Mouse (Mus musculus) forebrain, embryonic 16.5 days (tissue): ENCODE measurements around the gene Megf11. TPM values are rescaled to one million over a fixed set of nuclear protein-coding genes. Genes with fewer than 3 reads are reported as not detected.

Experiments
- ATAC-seq: fragments of 200-750 bp; cut with Nextera tagmentation; 2 replicates; pipeline ENCODE4 v1.8.0; 2017; ENCODE audit warnings: mild to moderate bottlenecking, moderate library complexity
- H3K27ac ChIP-seq: fragments of 300-500 bp; sonication (generic); 2 replicates; pipeline ENCODE4 v1.5.1; 2014; ENCODE audit warnings: low read length, control low read depth
- H3K27me3 ChIP-seq: fragments of 300-500 bp; sonication (generic); replicated peaks from 2 replicates; pipeline ENCODE4 v1.6.1; 2014; ENCODE audit warnings: low read length; ENCODE audit not compliant: control insufficient read depth, insufficient read depth
- H3K36me3 ChIP-seq: fragments of 300-500 bp; sonication (generic); 2 replicates; pipeline ENCODE4 v1.6.1; 2014; ENCODE audit not compliant: control insufficient read depth, insufficient read depth
- H3K4me1 ChIP-seq: fragments of 300-500 bp; sonication (generic); replicated peaks from 2 replicates; pipeline ENCODE4 v1.6.1; 2014; ENCODE audit warnings: low read length; ENCODE audit not compliant: control insufficient read depth, insufficient read depth
- H3K4me2 ChIP-seq: fragments of 300-500 bp; sonication (generic); 2 replicates; pipeline ENCODE4 v1.6.1; 2014; ENCODE audit warnings: mild to moderate bottlenecking, low read length, control low read depth
- H3K4me3 ChIP-seq: fragments of 300-500 bp; sonication (generic); replicated peaks from 2 replicates; pipeline ENCODE4 v1.5.1; 2014; ENCODE audit warnings: mild to moderate bottlenecking, low read length, control low read depth
- H3K9ac ChIP-seq: fragments of 300-500 bp; sonication (generic); replicated peaks from 2 replicates; pipeline ENCODE4 v1.6.1; 2014; ENCODE audit warnings: low read depth, low read length, control low read depth
- H3K9me3 ChIP-seq: fragments of 300-500 bp; sonication (generic); 2 replicates; pipeline ENCODE4 v1.6.1; 2016; ENCODE audit warnings: low read length; ENCODE audit not compliant: control insufficient read depth
- WGBS: fragments of 180-500 bp; shearing (Covaris S2); extraction: QIAGEN DNeasy Blood & Tissue Kit; methylation state at CpG from one replicate; pipeline ENCODE4 v1.1.7; 2014; 5-methylcytosine and 5-hydroxymethylcytosine counted together
- microRNA-seq: library from miRNA; unstranded; fragments of <30 nt; microRNA quantifications from one replicate; pipeline ENCODE4, GENCODE M21; 2017
- polyA plus RNA-seq: library from polyadenylated mRNA; unstranded; fragments of >200 nt; fragmentation: Nextera tagmentation; extraction: Ambion mirVana; gene quantifications from 2 replicates; pipeline ENCODE4 v1.2.1, GENCODE M21; 2015

The Megf11 gene
- polyA plus RNA-seq, 1 experiment from 2014 or later: 10.1 TPM

GRCm38 (mm10) chr9:64737406-64738201 lies 352.2 kb downstream of the Megf11 start, which contains the start of gene Rab11a:
TSS of gene Rab11a (minus strand) at chr9:64737758.
- under 1% methylated on average over 59 of the region's 61 CpGs for WGBS
- no peaks in the 10 kb centered on the region for H3K27me3 ChIP-seq
- H3K27ac ChIP-seq: peak within 1 kb of the TSS; percentile 96
- peak within 1 kb of the TSS; percentile 76 for H3K9ac ChIP-seq
- no peaks in the 10 kb centered on the region for H3K9me3 ChIP-seq
- H3K4me1 ChIP-seq: peaks cover 8% of the 10 kb centered on the region
- peak within 1 kb of the TSS; percentile 65 for H3K4me3 ChIP-seq
- peak within 1 kb of the TSS; percentile 82 for H3K4me2 ChIP-seq
- H3K36me3 ChIP-seq: no peaks in the 10 kb centered on the region
- ATAC-seq: peak; percentile 97

- Histone ChIP-seq H3K4me3 (no peak overlapping the region), H3K9me3 (no peaks in the 10 kb centered on the region), H3K27me3 (no peaks in the 10 kb centered on the region), H3K9ac (no peak overlapping the region), H3K36me3 (no peaks in the 10 kb centered on the region), H3K4me2 (no peak overlapping the region), H3K27ac (no peak overlapping the region), H3K4me1 (peaks cover 8% of the 10 kb centered on the region)
- WGBS: 92% methylated on average over 2 of the region's 2 CpGs
- ATAC-seq: no peak
These were observed 353.6 kb downstream of the Megf11 start for GRCm38 (mm10) chr9:64739001-64739400.

GRCm38 (mm10) chr9:64742453-64742852 lies 357.0 kb downstream of the Megf11 start:
- Histone ChIP-seq H3K27me3 (no peaks in the 10 kb centered on the region), H3K4me3 (no peak overlapping the region), H3K9me3 (no peaks in the 10 kb centered on the region), H3K4me1 (no peaks in the 10 kb centered on the region), H3K9ac (no peak overlapping the region), H3K4me2 (no peak overlapping the region), H3K27ac (no peak overlapping the region), H3K36me3 (no peaks in the 10 kb centered on the region)
- ATAC-seq: no peak
- 72% methylated on average over 1 of the region's 1 CpGs for WGBS

GRCm38 (mm10) chr9:64747735-64748134 lies 362.3 kb downstream of the Megf11 start:
- no peak for ATAC-seq
- H3K27ac ChIP-seq: no peak overlapping the region
- H3K9ac ChIP-seq: no peak overlapping the region
- H3K4me1 ChIP-seq: no peaks in the 10 kb centered on the region
- H3K4me2 ChIP-seq: no peak overlapping the region
- WGBS: 74% methylated on average over 4 of the region's 4 CpGs
- H3K36me3 ChIP-seq: no peaks in the 10 kb centered on the region
- H3K9me3 ChIP-seq: no peaks in the 10 kb centered on the region
- no peaks in the 10 kb centered on the region for H3K27me3 ChIP-seq
- no peak overlapping the region for H3K4me3 ChIP-seq

GRCm38 (mm10) chr9:64749314-64749713 lies 363.9 kb downstream of the Megf11 start:
- ATAC-seq: no peak
- no peak overlapping the region for H3K4me2 ChIP-seq
- 78% methylated on average over 6 of the region's 6 CpGs for WGBS
- H3K9me3 ChIP-seq: no peaks in the 10 kb centered on the region
- H3K27ac ChIP-seq: no peak overlapping the region
- no peaks in the 10 kb centered on the region for H3K36me3 ChIP-seq
- no peak overlapping the region for H3K9ac ChIP-seq
- no peaks in the 10 kb centered on the region for H3K27me3 ChIP-seq
- H3K4me3 ChIP-seq: no peak overlapping the region
- no peaks in the 10 kb centered on the region for H3K4me1 ChIP-seq

- Histone ChIP-seq H3K36me3 (no peaks in the 10 kb centered on the region), H3K27ac (no peak overlapping the region), H3K4me1 (no peaks in the 10 kb centered on the region), H3K9ac (no peak overlapping the region), H3K27me3 (no peaks in the 10 kb centered on the region), H3K4me3 (no peak overlapping the region), H3K4me2 (no peak overlapping the region), H3K9me3 (no peaks in the 10 kb centered on the region)
- 95% methylated on average over 5 of the region's 5 CpGs for WGBS
- ATAC-seq: no peak
These were observed 367.1 kb downstream of the Megf11 start for GRCm38 (mm10) chr9:64752575-64752974.

- no peaks in the 10 kb centered on the region for H3K27me3 ChIP-seq
- no peaks in the 10 kb centered on the region for H3K9me3 ChIP-seq
- H3K4me2 ChIP-seq: no peak overlapping the region
- 40% methylated on average over 14 of the region's 14 CpGs for WGBS
- H3K4me1 ChIP-seq: no peaks in the 10 kb centered on the region
- no peak overlapping the region for H3K4me3 ChIP-seq
- no peak for ATAC-seq
- no peak overlapping the region for H3K27ac ChIP-seq
- H3K36me3 ChIP-seq: no peaks in the 10 kb centered on the region
- no peak overlapping the region for H3K9ac ChIP-seq
These were observed 372.6 kb downstream of the Megf11 start for GRCm38 (mm10) chr9:64758052-64758451.

Small RNAs within 50 kb of the gene (microRNA-seq; reads per million reads assigned to microRNA genes)
- gene Gm47308: not detected

Other genes starting within 250 kb of the Megf11 start
- gene Zwilch, start 212.5 kb upstream of the Megf11 start, polyA plus RNA-seq: 10.0 and 10.8 TPM in 2 replicates
- gene Rpl4, start 212.3 kb upstream of the Megf11 start, polyA plus RNA-seq: 714 and 781 TPM in 2 replicates
- gene Snapc5, start 206.4 kb upstream of the Megf11 start, polyA plus RNA-seq: 31.5 and 35.3 TPM in 2 replicates
- 2.4 and 2.5 TPM in 2 replicates for gene Uchl4, start 150.4 kb upstream of the Megf11 start, polyA plus RNA-seq
- 53.6 and 54.6 TPM in 2 replicates for gene Map2k1, start 132.0 kb upstream of the Megf11 start, polyA plus RNA-seq
- 106 and 120 TPM in 2 replicates for gene Tipin, start 104.0 kb upstream of the Megf11 start, polyA plus RNA-seq
- 25.3 and 25.9 TPM in 2 replicates for gene Dis3l, start 44.3 kb upstream of the Megf11 start, polyA plus RNA-seq